Mouse (Mus musculus) myocyte (in vitro differentiated cells): ENCODE measurements around the gene Gipc1. TPM values are rescaled to one million over a fixed set of nuclear protein-coding genes. Genes with fewer than 3 reads are reported as not detected.

ENCODE experiments used
- H3K27me3 ChIP-seq: one replicate; pipeline ENCODE4 v1.6.1; 2011; ENCODE audit not compliant: control insufficient read depth, insufficient read depth, insufficient read length
- H3K36me3 ChIP-seq: one replicate; pipeline ENCODE4 v1.6.1; 2011; ENCODE audit not compliant: control insufficient read depth, insufficient read depth
- H3K4me2 ChIP-seq: one replicate; pipeline ENCODE4 v1.6.1; 2011; ENCODE audit warnings: low read depth, control low read depth
- H3K4me3 ChIP-seq: one replicate; pipeline ENCODE4 v1.5.1; 2011; ENCODE audit warnings: mild to moderate bottlenecking, control low read depth, moderate library complexity
- H3K79me2 ChIP-seq: one replicate; pipeline ENCODE4 v1.6.1; 2011; ENCODE audit not compliant: control insufficient read depth, insufficient read depth
- H3ac ChIP-seq: one replicate; pipeline ENCODE4 v1.6.1; 2011; ENCODE audit not compliant: control insufficient read depth, insufficient read length
- CEBPB ChIP-seq: IDR thresholded peaks from 2 replicates; pipeline ENCODE4 v1.6.1; 2011; ENCODE audit warnings: mild to moderate bottlenecking, moderate library complexity; ENCODE audit not compliant: poor library complexity, insufficient read depth, severe bottlenecking
- E2F4 ChIP-seq: IDR thresholded peaks from one replicate; pipeline ENCODE4 v1.6.1; 2011; ENCODE audit warnings: mild to moderate bottlenecking, control low read depth, moderate library complexity; ENCODE audit not compliant: insufficient read depth
- MAX ChIP-seq: IDR thresholded peaks from one replicate; pipeline ENCODE4 v1.6.1; 2011; ENCODE audit warnings: low read depth, mild to moderate bottlenecking, control low read depth
- MYOD1 ChIP-seq, 3 experiments: IDR thresholded peaks; one replicate each; pipeline ENCODE4 v1.6.1; 2011; ENCODE audit warnings: control low read depth in 2 of 3, low read depth in 2 of 3, mild to moderate bottlenecking in 2 of 3, moderate library complexity in 1 of 3; ENCODE audit not compliant: insufficient read length in 2 of 3, control insufficient read depth in 1 of 3
- MYOG ChIP-seq, 3 experiments: IDR thresholded peaks; one replicate each; pipeline ENCODE4 v1.6.1; 2011; ENCODE audit warnings: control low read depth in 2 of 3, low read depth in 2 of 3, mild to moderate bottlenecking in 2 of 3; ENCODE audit not compliant: insufficient read length in 2 of 3, control insufficient read depth in 1 of 3, insufficient read depth in 1 of 3
- POLR2A ChIP-seq: IDR thresholded peaks from one replicate; pipeline ENCODE4 v1.6.1; 2011; ENCODE audit warnings: low read depth, mild to moderate bottlenecking, control low read depth, moderate library complexity; ENCODE audit not compliant: insufficient read length
- POLR2AphosphoS2 ChIP-seq: IDR thresholded peaks from one replicate; pipeline ENCODE4 v1.6.1; 2011; ENCODE audit warnings: low read depth, control low read depth; ENCODE audit not compliant: insufficient read length
- REST ChIP-seq: IDR thresholded peaks from one replicate; pipeline ENCODE4 v1.6.1; 2011; ENCODE audit warnings: mild to moderate bottlenecking, control low read depth, moderate library complexity; ENCODE audit not compliant: insufficient read depth, insufficient read length
- SRF ChIP-seq: IDR thresholded peaks from one replicate; pipeline ENCODE4 v1.6.1; 2011; ENCODE audit warnings: low read depth; ENCODE audit not compliant: control insufficient read depth, insufficient read length
- TCF12 ChIP-seq: IDR thresholded peaks from one replicate; pipeline ENCODE4 v1.6.1; 2011; ENCODE audit warnings: mild to moderate bottlenecking, control low read depth; ENCODE audit not compliant: poor library complexity, insufficient read depth, severe bottlenecking
- TCF3 ChIP-seq: IDR thresholded peaks from one replicate; pipeline ENCODE4 v1.6.1; 2011; ENCODE audit warnings: low read depth, control low read depth; ENCODE audit not compliant: insufficient read length
- USF1 ChIP-seq: IDR thresholded peaks from one replicate; pipeline ENCODE4 v1.6.1; 2011; ENCODE audit warnings: low read depth, mild to moderate bottlenecking, control low read depth, moderate library complexity
- polyA plus RNA-seq: library from polyadenylated mRNA; unstranded; fragments of >200 nt; fragmentation: generic; extraction: Trizol; gene quantifications from one replicate; pipeline ENCODE4 v1.2.1, GENCODE M21; 2012; ENCODE audit warnings: missing spikeins

The Gipc1 gene
- polyA plus RNA-seq, 1 experiment: 85.5 TPM

DNA sequence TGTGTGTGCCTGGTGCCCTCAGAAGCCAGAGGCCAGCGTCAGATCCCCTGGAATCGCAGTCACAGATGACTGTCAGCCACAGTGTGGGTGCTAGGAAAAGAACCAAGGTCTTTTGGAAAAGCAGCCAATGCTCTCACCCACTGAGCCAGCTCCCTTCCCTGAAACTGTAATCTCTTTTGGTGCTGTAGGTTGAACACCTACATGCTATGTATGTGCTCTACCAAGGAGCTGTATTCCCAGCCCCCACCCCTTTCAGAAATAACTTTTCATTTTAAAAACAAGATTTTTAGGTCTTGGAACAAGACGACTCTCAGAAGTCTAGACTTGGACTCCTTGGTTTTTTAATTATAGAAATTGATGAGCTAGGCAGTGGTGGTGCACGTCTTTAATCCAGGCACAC lies 50.9 kb downstream of the Gipc1 start:
- TF ChIP-seq CEBPB: no peak
- no peak for TF ChIP-seq MYOD1 (IDR thresholded peaks at IDR 0.05; ENCODE audit: control insufficient read depth in 1 of 3, insufficient read length in 2 of 3, low read depth in 2 of 3)
- no peak for TF ChIP-seq TCF3
- TF ChIP-seq REST: no peak
- no peak for TF ChIP-seq TCF12
- TF ChIP-seq USF1: no peak

DNA sequence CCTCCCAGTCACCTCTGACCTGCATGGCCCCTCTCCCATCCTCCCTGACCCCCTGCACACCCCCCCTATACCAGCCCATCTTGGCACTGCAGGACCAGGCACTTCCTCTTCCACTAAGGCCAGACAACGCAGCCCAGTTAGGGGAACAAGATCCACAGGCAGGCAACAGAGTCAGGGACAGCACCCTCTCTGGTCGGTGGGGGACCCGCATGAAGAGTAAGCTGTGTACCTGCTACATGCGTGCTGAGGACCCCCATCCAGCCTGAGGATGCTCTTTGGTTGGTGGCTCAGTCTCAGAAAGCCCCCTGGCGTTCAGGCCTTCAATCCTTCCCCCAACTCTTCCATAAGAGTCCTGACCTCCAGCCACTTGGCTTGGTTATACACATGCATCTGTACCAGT lies 53.9 kb downstream of the Gipc1 start:
- H3K27me3 ChIP-seq: no peaks in the 10 kb centered on the region
- no peak overlapping the region for H3K4me2 ChIP-seq
- H3K4me3 ChIP-seq: no peak overlapping the region
- H3ac ChIP-seq: no peak overlapping the region
- no peaks in the 10 kb centered on the region for H3K79me2 ChIP-seq
- no peaks in the 10 kb centered on the region for H3K36me3 ChIP-seq
- TF ChIP-seq E2F4 (no peak), REST (no peak), MYOD1 (IDR thresholded peaks at IDR 0.05; ENCODE audit: control insufficient read depth in 1 of 3, insufficient read length in 2 of 3, low read depth in 2 of 3) (no peak), MAX (no peak), TCF12 (no peak), TCF3 (no peak), USF1 (no peak), SRF (no peak), POLR2AphosphoS2 (no peak), MYOG (IDR thresholded peaks at IDR 0.05; ENCODE audit: control insufficient read depth in 1 of 3, insufficient read depth in 1 of 3, insufficient read length in 2 of 3, low read depth in 2 of 3) (no peak), POLR2A (no peak), CEBPB (no peak)

More for the DNA sequence above, 50.9 kb downstream of the Gipc1 start:
- no peak overlapping the region for H3ac ChIP-seq
- H3K79me2 ChIP-seq: no peaks in the 10 kb centered on the region
- no peaks in the 10 kb centered on the region for H3K36me3 ChIP-seq
- no peak overlapping the region for H3K4me3 ChIP-seq
- no peaks in the 10 kb centered on the region for H3K27me3 ChIP-seq
- no peak overlapping the region for H3K4me2 ChIP-seq

DNA sequence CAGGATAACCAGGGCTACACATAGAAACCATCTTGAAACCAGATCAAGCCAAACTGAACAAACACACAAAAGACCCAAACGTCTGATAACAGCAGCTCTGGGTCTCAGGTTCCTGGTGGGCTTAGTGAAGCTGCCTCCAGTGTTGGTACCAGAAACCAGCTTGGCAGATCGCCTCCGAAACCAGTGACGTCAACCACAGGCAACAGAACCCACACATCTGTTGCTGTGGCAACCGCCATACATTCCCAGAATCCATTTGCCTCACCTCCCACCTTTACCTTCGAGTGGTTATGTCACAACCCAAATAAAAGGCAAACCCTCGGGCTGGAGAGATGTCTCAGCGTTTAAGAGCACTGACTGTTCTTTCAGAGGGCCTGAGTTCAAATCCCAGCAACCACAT lies 55.1 kb downstream of the Gipc1 start:
- H3K4me2 ChIP-seq: no peak overlapping the region
- no peaks in the 10 kb centered on the region for H3K36me3 ChIP-seq
- no peak overlapping the region for H3K4me3 ChIP-seq
- H3K27me3 ChIP-seq: no peaks in the 10 kb centered on the region
- H3K79me2 ChIP-seq: no peaks in the 10 kb centered on the region
- H3ac ChIP-seq: no peak overlapping the region
- TF ChIP-seq POLR2AphosphoS2: no peak
- TF ChIP-seq REST: no peak
- no peak for TF ChIP-seq POLR2A
- TF ChIP-seq MYOD1 (IDR thresholded peaks at IDR 0.05; ENCODE audit: control insufficient read depth in 1 of 3, insufficient read length in 2 of 3, low read depth in 2 of 3): no peak
- TF ChIP-seq TCF12: no peak
- TF ChIP-seq MAX: no peak
- no peak for TF ChIP-seq MYOG (IDR thresholded peaks at IDR 0.05; ENCODE audit: control insufficient read depth in 1 of 3, insufficient read depth in 1 of 3, insufficient read length in 2 of 3, low read depth in 2 of 3)
- TF ChIP-seq E2F4: no peak
- TF ChIP-seq USF1: no peak
- no peak for TF ChIP-seq SRF
- TF ChIP-seq CEBPB: no peak
- no peak for TF ChIP-seq TCF3

Other genes starting within 250 kb of the Gipc1 start
- 22.4 TPM for gene Scoc, start 194.3 kb upstream of the Gipc1 start, polyA plus RNA-seq
- not detected for gene Olfr370, start 116.9 kb upstream of the Gipc1 start, polyA plus RNA-seq
- gene Ndufb7, start 86.0 kb upstream of the Gipc1 start, polyA plus RNA-seq: 421 TPM
- 459 TPM for gene Tecr, start 44.7 kb upstream of the Gipc1 start, polyA plus RNA-seq
- 17.7 TPM for gene Dnajb1, start 44.5 kb upstream of the Gipc1 start, polyA plus RNA-seq
- gene Ptger1, start 14.0 kb downstream of the Gipc1 start, polyA plus RNA-seq: 0.78 TPM
- 34.1 TPM for gene Pkn1, start 46.5 kb downstream of the Gipc1 start, polyA plus RNA-seq
- gene Ddx39, start 62.5 kb downstream of the Gipc1 start, polyA plus RNA-seq: 113 TPM
- 137 TPM for gene Adgre5, start 88.6 kb downstream of the Gipc1 start, polyA plus RNA-seq
- gene Adgrl1, start 247.4 kb downstream of the Gipc1 start, polyA plus RNA-seq: 11.5 TPM